Mouse (Mus musculus) intestine, postnatal 0 days (tissue): Measurements from ENCODE around the gene Gnas. TPM values are rescaled to one million over a fixed set of nuclear protein-coding genes. Genes with fewer than 3 reads are reported as not detected.

ENCODE experiments used
- ATAC-seq: fragments of 200-750 bp; cut with Nextera tagmentation; 2 replicates; pipeline ENCODE4 v1.8.0; 2017; ENCODE audit warnings: mild to moderate bottlenecking, moderate TSS enrichment, moderate library complexity
- H3K27ac ChIP-seq: fragments of 300-500 bp; sonication (generic); 2 replicates; pipeline ENCODE4 v1.5.1; 2014; ENCODE audit warnings: mild to moderate bottlenecking, low read depth, low read length, moderate library complexity
- H3K27me3 ChIP-seq: fragments of 300-500 bp; sonication (generic); replicated peaks from 2 replicates; pipeline ENCODE4 v1.6.1; 2014; ENCODE audit warnings: low read length, mixed read lengths; ENCODE audit not compliant: control insufficient read depth, insufficient read depth
- H3K36me3 ChIP-seq: fragments of 300-500 bp; sonication (generic); 2 replicates; pipeline ENCODE4 v1.6.1; 2014; ENCODE audit warnings: mild to moderate bottlenecking, moderate library complexity; ENCODE audit not compliant: control insufficient read depth, insufficient read depth
- H3K4me1 ChIP-seq: fragments of 300-500 bp; sonication (generic); replicated peaks from 2 replicates; pipeline ENCODE4 v1.6.1; 2014; ENCODE audit warnings: antibody characterized with exemption, low read length, mixed read lengths; ENCODE audit not compliant: control insufficient read depth, insufficient read depth
- H3K4me2 ChIP-seq: fragments of 300-500 bp; sonication (generic); replicated peaks from 2 replicates; pipeline ENCODE4 v1.6.1; 2014; ENCODE audit warnings: low read depth, mild to moderate bottlenecking, moderate library complexity
- H3K4me3 ChIP-seq: fragments of 300-500 bp; sonication (generic); 2 replicates; pipeline ENCODE4 v1.5.1; 2014; ENCODE audit warnings: low read depth, low read length
- H3K9ac ChIP-seq: fragments of 300-500 bp; sonication (generic); 2 replicates; pipeline ENCODE4 v1.6.1; 2014; ENCODE audit warnings: mild to moderate bottlenecking, low read depth, low read length
- H3K9me3 ChIP-seq: fragments of 300-500 bp; sonication (generic); 2 replicates; pipeline ENCODE4 v1.6.1; 2016; ENCODE audit warnings: mixed run types; ENCODE audit not compliant: control insufficient read depth
- CTCF ChIP-seq: sonication (generic); IDR thresholded peaks from 2 replicates; pipeline ENCODE4 v1.5.1; 2016; ENCODE audit warnings: low read depth, mild to moderate bottlenecking, control low read depth, antibody characterized with exemption, moderate library complexity
- WGBS: fragments of 180-500 bp; shearing (Covaris S2); extraction: QIAGEN DNeasy Blood & Tissue Kit; methylation state at CpG from one replicate; pipeline ENCODE4 v1.1.7; 2014; 5-methylcytosine and 5-hydroxymethylcytosine counted together
- polyA plus RNA-seq: library from polyadenylated mRNA; unstranded; fragments of >200 nt; fragmentation: Nextera tagmentation; extraction: Ambion mirVana; gene quantifications from 2 replicates; pipeline ENCODE4 v1.2.1, GENCODE M21; 2015

The Gnas gene
- polyA plus RNA-seq, 1 experiment from 2014 or later: 705 TPM

- no peaks in the 10 kb centered on the region for H3K4me1 ChIP-seq
- no peak overlapping the region for H3K27ac ChIP-seq
- H3K4me2 ChIP-seq: peak overlapping the region; percentile 67
- WGBS: 45% methylated on average over 29 of the region's 29 CpGs
- TF ChIP-seq CTCF: peak; percentile 22; the same call in 1 of the 2 replicates
- no peak overlapping the region for H3K9ac ChIP-seq
- H3K4me3 ChIP-seq: peak overlapping the region; percentile 57
- no peak for ATAC-seq
- no peaks in the 10 kb centered on the region for H3K36me3 ChIP-seq
- peaks cover 35% of the 10 kb centered on the region for H3K27me3 ChIP-seq
- H3K9me3 ChIP-seq: peaks cover 7% of the 10 kb centered on the region; the same call in 1 of the 2 replicates
Observed at GRCm38 (mm10) chr2:174295900-174296465, 11.9 kb downstream of the Gnas start.

GRCm38 (mm10) chr2:174297086-174297571 is 13.0 kb downstream of the Gnas start:
- Histone ChIP-seq H3K4me3 (peak overlapping the region; percentile 16), H3K27me3 (peaks cover 36% of the 10 kb centered on the region), H3K9ac (no peak overlapping the region), H3K27ac (no peak overlapping the region), H3K4me2 (peak overlapping the region; percentile 47), H3K4me1 (no peaks in the 10 kb centered on the region), H3K36me3 (no peaks in the 10 kb centered on the region), H3K9me3 (peaks cover 7% of the 10 kb centered on the region; the same call in 1 of the 2 replicates)
- peak; percentile 67 for TF ChIP-seq CTCF
- no peak for ATAC-seq
- WGBS: 44% methylated on average over 29 of the region's 29 CpGs

GRCm38 (mm10) chr2:174297851-174298250 is 13.7 kb downstream of the Gnas start:
- 61% methylated on average over 19 of the region's 19 CpGs for WGBS
- Histone ChIP-seq H3K4me3 (0 out of 2 replicates have a peak overlapping the region, but pooled peaks have one; percentile 24), H3K9me3 (peaks cover 7% of the 10 kb centered on the region; the same call in 1 of the 2 replicates), H3K27me3 (peaks cover 36% of the 10 kb centered on the region), H3K4me1 (no peaks in the 10 kb centered on the region), H3K27ac (no peak overlapping the region), H3K4me2 (no peak overlapping the region), H3K36me3 (no peaks in the 10 kb centered on the region), H3K9ac (no peak overlapping the region)
- no peak for ATAC-seq
- no peak for TF ChIP-seq CTCF

- H3K36me3 ChIP-seq: no peaks in the 10 kb centered on the region
- H3K27ac ChIP-seq: no peak overlapping the region
- H3K9ac ChIP-seq: no peak overlapping the region
- TF ChIP-seq CTCF: no peak
- H3K9me3 ChIP-seq: peaks cover 7% of the 10 kb centered on the region; the same call in 1 of the 2 replicates
- H3K27me3 ChIP-seq: peaks cover 36% of the 10 kb centered on the region
- H3K4me2 ChIP-seq: peak overlapping the region; percentile 47
- H3K4me1 ChIP-seq: no peaks in the 10 kb centered on the region
- ATAC-seq: no peak
- 47% methylated on average over 33 of the region's 33 CpGs for WGBS
- peak overlapping the region; percentile 24; the same call in 1 of the 2 replicates for H3K4me3 ChIP-seq
Observed at GRCm38 (mm10) chr2:174298471-174298870, 14.4 kb downstream of the Gnas start.

- Histone ChIP-seq H3K9ac (no peak overlapping the region), H3K4me2 (peak overlapping the region; percentile 47), H3K27ac (no peak overlapping the region), H3K27me3 (peaks cover 36% of the 10 kb centered on the region), H3K4me1 (no peaks in the 10 kb centered on the region), H3K36me3 (no peaks in the 10 kb centered on the region), H3K4me3 (peak overlapping the region; percentile 24), H3K9me3 (peaks cover 7% of the 10 kb centered on the region; the same call in 1 of the 2 replicates)
- no peak for TF ChIP-seq CTCF
- WGBS: 45% methylated on average over 48 of the region's 48 CpGs
- no peak for ATAC-seq
Observed at GRCm38 (mm10) chr2:174299091-174299770, 15.1 kb downstream of the Gnas start.

- H3K4me1 ChIP-seq: no peaks in the 10 kb centered on the region
- H3K27ac ChIP-seq: no peak overlapping the region
- peak overlapping the region; percentile 47 for H3K4me2 ChIP-seq
- no peaks in the 10 kb centered on the region for H3K36me3 ChIP-seq
- no peak overlapping the region for H3K9ac ChIP-seq
- TF ChIP-seq CTCF: no peak
- 54% methylated on average over 34 of the region's 34 CpGs for WGBS
- H3K27me3 ChIP-seq: peaks cover 36% of the 10 kb centered on the region
- peak overlapping the region; percentile 24 for H3K4me3 ChIP-seq
- peaks cover 7% of the 10 kb centered on the region; the same call in 1 of the 2 replicates for H3K9me3 ChIP-seq
- ATAC-seq: no peak
Observed at GRCm38 (mm10) chr2:174299771-174300160, 15.6 kb downstream of the Gnas start.
